Mouse (Mus musculus): ENCODE data around the gene Arhgap29.

GRCm38 (mm10) chr3:122019159-122019558, 66.8 kb downstream of the Arhgap29 start:
- no peak for TF ChIP-seq CTCF (IDR thresholded peaks at IDR 0.05; ENCODE audit: low read depth, low read length)
- TF ChIP-seq GATA1 (IDR thresholded peaks at IDR 0.05; ENCODE audit: borderline replicate concordance, low read length), result no peak
- TF ChIP-seq POLR2AphosphoS5 (IDR thresholded peaks at IDR 0.05; ENCODE audit: insufficient replicate concordance, low read depth, low read length), result no peak

Data from G1E (cell line).